Mouse (Mus musculus): ENCODE results near the gene Cycs. TPM values are rescaled to one million over a fixed set of nuclear protein-coding genes. Genes with fewer than 3 reads are reported as not detected.

The Cycs gene
- polyA plus RNA-seq, 1 experiment, result 71.2 TPM

DNA sequence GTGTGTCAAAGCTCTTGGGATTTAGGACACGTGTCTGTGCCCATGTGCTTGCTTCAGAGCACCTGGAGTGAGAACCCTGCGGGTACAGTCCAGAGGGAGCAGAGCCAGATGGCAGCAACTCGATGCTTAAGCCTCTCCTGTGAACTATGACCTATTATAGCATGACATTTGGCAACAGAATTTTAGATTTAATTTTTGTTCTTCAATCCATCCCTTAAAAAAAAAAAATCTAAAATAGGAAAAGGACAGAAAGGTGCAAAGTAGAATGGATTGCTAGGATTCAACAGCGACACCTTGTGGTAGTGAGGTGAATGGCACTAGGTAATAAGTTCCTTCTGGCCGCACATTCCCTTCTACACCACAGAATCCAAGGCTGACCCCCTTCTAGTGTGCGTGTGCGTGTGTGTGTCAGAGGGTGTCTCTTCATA is 39.7 kb downstream of the Cycs start:
- WGBS, result 6% methylated on average over 7 of the region's 7 CpGs
- no peak for TF ChIP-seq POLR2A (IDR thresholded peaks at IDR 0.05; ENCODE audit: borderline replicate concordance, insufficient read depth, low read length)
- TF ChIP-seq CTCF (IDR thresholded peaks at IDR 0.05; ENCODE audit: borderline replicate concordance, insufficient read depth, low read depth, low read length), result peak; percentile 74

DNA sequence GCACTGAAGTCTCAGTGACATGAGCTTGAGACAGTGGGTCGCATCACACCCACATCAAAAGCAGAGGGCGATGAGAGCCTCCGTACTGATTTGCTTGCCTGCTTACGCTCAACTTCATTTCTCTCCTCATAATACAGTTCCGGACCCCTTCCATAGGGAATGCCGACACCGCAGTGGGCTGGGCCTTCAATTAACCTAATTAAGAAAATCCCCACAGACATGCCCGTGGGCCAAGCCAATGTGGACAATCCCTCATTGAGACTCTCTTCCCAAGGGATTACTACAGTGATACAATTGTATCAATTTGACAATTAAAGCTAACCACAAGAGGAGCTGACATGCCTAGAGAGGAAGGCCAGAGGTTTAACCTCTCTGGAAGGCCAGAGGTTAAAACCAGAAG is 40.5 kb downstream of the Cycs start:
- 85% methylated on average over 8 of the region's 8 CpGs for WGBS
- H3K27me3 ChIP-seq (ENCODE audit: control insufficient read depth, insufficient read depth, low read length), result no peaks in the 10 kb centered on the region
- no peak for DNase-seq
- H3K4me1 ChIP-seq (ENCODE audit: control insufficient read depth, insufficient read depth, low read length), result peaks cover 3% of the 10 kb centered on the region; the same call in 1 of the 2 replicates
- no peak overlapping the region for H3K27ac ChIP-seq (ENCODE audit: insufficient read depth, low read length)
- TF ChIP-seq CTCF (IDR thresholded peaks at IDR 0.05; ENCODE audit: borderline replicate concordance, insufficient read depth, low read depth, low read length) (no peak), POLR2A (IDR thresholded peaks at IDR 0.05; ENCODE audit: borderline replicate concordance, insufficient read depth, low read length) (no peak)
- H3K4me3 ChIP-seq (replicated peaks; ENCODE audit: insufficient read depth, low read depth, low read length), result no peak overlapping the region

More for the DNA sequence above, 39.7 kb downstream of the Cycs start:
- peaks cover 3% of the 10 kb centered on the region; the same call in 1 of the 2 replicates for H3K4me1 ChIP-seq (ENCODE audit: control insufficient read depth, insufficient read depth, low read length)
- no peak overlapping the region for H3K27ac ChIP-seq (ENCODE audit: insufficient read depth, low read length)
- DNase-seq, result peak; percentile 60 to 63
- H3K27me3 ChIP-seq (ENCODE audit: control insufficient read depth, insufficient read depth, low read length), result no peaks in the 10 kb centered on the region
- H3K4me3 ChIP-seq (replicated peaks; ENCODE audit: insufficient read depth, low read depth, low read length), result no peak overlapping the region

DNA sequence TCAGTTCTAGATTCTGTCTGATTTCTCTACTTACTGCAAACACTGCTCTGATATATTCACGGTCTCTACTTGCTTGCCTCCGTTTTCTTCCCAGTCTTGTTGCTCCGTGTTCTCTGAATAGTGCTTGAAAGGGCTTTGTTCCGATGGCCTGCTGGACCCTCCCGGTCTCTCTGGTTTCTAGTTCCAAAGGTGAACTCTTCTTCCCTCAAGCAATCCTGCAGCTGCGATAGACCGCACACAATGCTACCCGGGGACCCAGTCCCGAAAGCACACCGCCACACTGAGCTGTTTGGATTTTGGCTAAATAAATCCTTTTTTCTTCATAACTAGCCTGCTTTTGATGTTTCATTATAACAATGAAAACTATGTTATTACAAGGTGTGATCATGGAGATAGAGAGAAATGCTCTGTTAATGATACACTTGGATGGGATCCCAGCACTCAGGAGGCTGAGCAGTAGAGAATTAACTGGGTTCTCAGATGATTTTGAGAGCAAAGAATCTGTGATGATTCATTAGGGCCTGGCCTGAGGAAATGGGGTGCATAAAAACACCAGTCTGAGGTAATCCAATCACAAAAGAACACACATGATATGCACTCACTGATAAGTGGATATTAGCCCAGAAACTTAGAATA is 42.0 kb downstream of the Cycs start:
- H3K4me3 ChIP-seq (replicated peaks; ENCODE audit: insufficient read depth, low read depth, low read length), result no peak overlapping the region
- DNase-seq, result no peak
- WGBS, result 91% methylated on average over 10 of the region's 10 CpGs

DNA sequence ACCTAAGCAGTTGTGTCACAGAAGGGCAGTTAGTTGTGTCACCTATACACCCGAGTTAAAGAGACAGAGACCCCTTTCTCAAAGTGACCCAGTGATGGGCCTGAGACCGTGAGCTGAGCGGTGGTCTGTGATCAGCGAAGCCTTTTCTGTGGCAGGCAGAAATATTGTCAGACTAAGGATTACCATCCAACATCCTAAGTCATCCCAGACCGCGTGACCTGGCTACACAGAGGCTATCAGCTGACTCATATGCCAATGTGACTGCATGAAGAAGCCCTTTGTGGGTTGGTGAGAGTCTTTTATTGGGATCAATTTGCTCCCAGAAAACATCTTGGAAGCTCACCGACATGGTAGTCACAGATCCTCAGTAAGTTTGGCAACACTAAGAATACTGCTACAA is 43.6 kb downstream of the Cycs start:
- DNase-seq, result no peak
- WGBS, result 93% methylated on average over 7 of the region's 7 CpGs
- no peak overlapping the region for H3K27ac ChIP-seq (ENCODE audit: insufficient read depth, low read length)

More for the DNA sequence above, 42.0 kb downstream of the Cycs start:
- H3K27ac ChIP-seq (ENCODE audit: insufficient read depth, low read length), result no peak overlapping the region
- no peaks in the 10 kb centered on the region for H3K27me3 ChIP-seq (ENCODE audit: control insufficient read depth, insufficient read depth, low read length)
- no peak for TF ChIP-seq POLR2A (IDR thresholded peaks at IDR 0.05; ENCODE audit: borderline replicate concordance, insufficient read depth, low read length)
- no peak for TF ChIP-seq CTCF (IDR thresholded peaks at IDR 0.05; ENCODE audit: borderline replicate concordance, insufficient read depth, low read depth, low read length)
- peaks cover 3% of the 10 kb centered on the region; the same call in 1 of the 2 replicates for H3K4me1 ChIP-seq (ENCODE audit: control insufficient read depth, insufficient read depth, low read length)

DNA sequence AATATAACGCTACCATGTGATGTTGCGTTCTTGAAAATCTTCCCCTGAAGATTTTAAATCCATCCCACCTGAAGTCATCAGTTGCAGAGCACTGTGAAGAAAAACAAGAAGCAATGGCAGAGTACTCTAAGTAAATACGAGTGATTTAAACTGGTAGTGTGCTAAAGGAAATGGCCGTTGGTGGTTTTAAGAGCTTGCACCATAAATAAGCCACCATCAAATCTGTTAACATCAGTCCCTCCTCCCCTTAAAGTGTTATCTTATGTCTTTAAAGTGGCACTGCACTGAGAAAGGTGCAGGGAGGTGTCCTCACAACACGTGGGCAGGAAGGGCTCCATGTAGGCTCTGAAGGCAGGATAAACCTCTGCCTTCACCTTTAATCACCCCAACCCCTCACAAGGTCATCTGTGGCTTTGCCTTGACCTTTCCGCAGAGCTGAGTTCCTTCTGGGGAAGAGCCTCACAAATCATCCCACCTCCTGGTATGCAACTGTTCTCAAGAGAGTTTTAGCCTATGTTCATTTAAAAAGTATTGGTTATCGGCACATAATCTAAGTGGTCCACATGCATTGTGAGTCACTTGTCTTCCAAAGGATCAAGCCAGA is 44.7 kb downstream of the Cycs start:
- TF ChIP-seq CTCF (IDR thresholded peaks at IDR 0.05; ENCODE audit: borderline replicate concordance, insufficient read depth, low read depth, low read length), result no peak
- no peak for TF ChIP-seq POLR2A (IDR thresholded peaks at IDR 0.05; ENCODE audit: borderline replicate concordance, insufficient read depth, low read length)
- DNase-seq, result no peak
- H3K4me3 ChIP-seq (replicated peaks; ENCODE audit: insufficient read depth, low read depth, low read length), result no peak overlapping the region
- no peak overlapping the region for H3K27ac ChIP-seq (ENCODE audit: insufficient read depth, low read length)
- WGBS, result 92% methylated on average over 7 of the region's 7 CpGs
- H3K4me1 ChIP-seq (ENCODE audit: control insufficient read depth, insufficient read depth, low read length), result peaks cover 3% of the 10 kb centered on the region; the same call in 1 of the 2 replicates
- no peaks in the 10 kb centered on the region for H3K27me3 ChIP-seq (ENCODE audit: control insufficient read depth, insufficient read depth, low read length)

More for the DNA sequence above, 43.6 kb downstream of the Cycs start:
- TF ChIP-seq POLR2A (IDR thresholded peaks at IDR 0.05; ENCODE audit: borderline replicate concordance, insufficient read depth, low read length) (no peak), CTCF (IDR thresholded peaks at IDR 0.05; ENCODE audit: borderline replicate concordance, insufficient read depth, low read depth, low read length) (no peak)
- H3K4me1 ChIP-seq (ENCODE audit: control insufficient read depth, insufficient read depth, low read length), result peaks cover 3% of the 10 kb centered on the region; the same call in 1 of the 2 replicates
- no peak overlapping the region for H3K4me3 ChIP-seq (replicated peaks; ENCODE audit: insufficient read depth, low read depth, low read length)
- no peaks in the 10 kb centered on the region for H3K27me3 ChIP-seq (ENCODE audit: control insufficient read depth, insufficient read depth, low read length)

DNA sequence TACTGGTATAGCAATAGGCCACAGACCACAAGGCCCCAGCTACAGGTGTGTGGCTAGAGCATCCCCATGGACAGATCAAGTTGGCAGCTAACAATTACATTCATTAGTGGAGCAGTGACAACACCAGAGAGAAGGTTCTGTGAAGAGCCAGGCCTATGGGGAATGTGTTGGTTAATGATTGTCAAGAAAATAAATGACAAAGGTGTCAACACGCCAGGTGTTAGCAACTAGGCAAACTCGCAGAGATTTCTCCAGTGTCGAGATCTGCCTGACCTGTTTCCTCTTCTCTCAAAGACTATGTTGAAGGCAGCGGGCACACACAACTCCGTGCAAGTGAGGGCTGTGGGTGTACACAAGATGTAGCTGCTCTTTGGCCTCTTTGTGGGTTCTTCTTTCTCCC is 46.2 kb downstream of the Cycs start:
- Histone ChIP-seq H3K4me3 (replicated peaks; ENCODE audit: insufficient read depth, low read depth, low read length) (no peak overlapping the region), H3K27ac (ENCODE audit: insufficient read depth, low read length) (no peak overlapping the region), H3K27me3 (ENCODE audit: control insufficient read depth, insufficient read depth, low read length) (no peaks in the 10 kb centered on the region), H3K4me1 (ENCODE audit: control insufficient read depth, insufficient read depth, low read length) (no peaks in the 10 kb centered on the region)
- TF ChIP-seq POLR2A (IDR thresholded peaks at IDR 0.05; ENCODE audit: borderline replicate concordance, insufficient read depth, low read length) (no peak), CTCF (IDR thresholded peaks at IDR 0.05; ENCODE audit: borderline replicate concordance, insufficient read depth, low read depth, low read length) (no peak)
- no peak for DNase-seq
- 93% methylated on average over 5 of the region's 5 CpGs for WGBS

GRCm38 (mm10) chr6:50518371-50518770 is 48.0 kb downstream of the Cycs start:
- TF ChIP-seq POLR2A (IDR thresholded peaks at IDR 0.05; ENCODE audit: borderline replicate concordance, insufficient read depth, low read length) (no peak), CTCF (IDR thresholded peaks at IDR 0.05; ENCODE audit: borderline replicate concordance, insufficient read depth, low read depth, low read length) (no peak)
- Histone ChIP-seq H3K27ac (ENCODE audit: insufficient read depth, low read length) (no peak overlapping the region), H3K4me3 (replicated peaks; ENCODE audit: insufficient read depth, low read depth, low read length) (no peak overlapping the region), H3K4me1 (ENCODE audit: control insufficient read depth, insufficient read depth, low read length) (no peaks in the 10 kb centered on the region), H3K27me3 (ENCODE audit: control insufficient read depth, insufficient read depth, low read length) (no peaks in the 10 kb centered on the region)
- WGBS, result 89% methylated on average over 5 of the region's 5 CpGs
- DNase-seq, result no peak

Other genes with a start within 250 kb of the Cycs start
- gene Osbpl3, start 110.3 kb downstream of the Cycs start, polyA plus RNA-seq (2012; rRNA removed), result 9.6 and 11.4 TPM in 2 replicates
- gene 4921507P07Rik, start 30.1 kb upstream of the Cycs start, polyA plus RNA-seq (2012; rRNA removed), result 2.7 and 3.2 TPM in 2 replicates
- 0.13 TPM in 1 of 2 replicates, not detected in the other for gene Npvf, start 87.9 kb upstream of the Cycs start, polyA plus RNA-seq (2012; rRNA removed)